Mouse (Mus musculus): Measurements from ENCODE around the gene Kif9.

DNA sequence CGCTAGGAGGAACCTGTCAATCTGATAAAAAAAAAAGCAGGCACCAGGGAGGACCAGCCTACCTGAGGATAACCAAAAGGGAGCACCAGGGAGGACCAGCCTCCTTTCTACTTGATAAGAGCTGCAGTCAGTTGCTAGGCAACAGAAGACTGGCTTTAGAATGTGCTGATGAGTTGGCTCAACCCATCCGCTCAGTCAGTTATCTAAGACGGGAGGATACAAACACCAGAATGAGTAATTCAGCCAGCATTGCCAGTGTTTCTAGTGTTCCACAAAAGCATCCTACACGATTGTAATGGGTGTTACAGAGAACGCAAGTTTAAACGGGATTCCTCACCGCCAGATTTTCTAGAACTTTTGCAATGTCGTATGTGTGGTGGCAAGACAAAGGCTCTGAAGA is 45.5 kb upstream of the Kif9 start:
- TF ChIP-seq RAD21 (IDR thresholded peaks at IDR 0.05; ENCODE audit: low read depth, low read length) (no peak), MAX (IDR thresholded peaks at IDR 0.05; ENCODE audit: low read length) (no peak), POLR2A (IDR thresholded peaks at IDR 0.05; ENCODE audit: control insufficient read depth in 1 of 2, insufficient read depth in 1 of 2, low read depth in 1 of 2, low read length in 2 of 2, poor library complexity in 1 of 2) (no peak)
